Mouse (Mus musculus) cortical plate, adult 2 months (tissue): ENCODE results near the gene Vipr2. TPM values are rescaled to one million over a fixed set of nuclear protein-coding genes. Genes with fewer than 3 reads are reported as not detected.

ENCODE experiments used
- H3K27ac ChIP-seq: fragments of 200-500 bp; 2 replicates; pipeline ENCODE4 v1.5.1; 2012; ENCODE audit warnings: low read length, control low read depth, inconsistent platforms; ENCODE audit not compliant: insufficient read depth
- H3K4me1 ChIP-seq: fragments of 200-500 bp; 2 replicates; pipeline ENCODE4 v1.6.1; 2011; ENCODE audit warnings: low read length; ENCODE audit not compliant: control insufficient read depth, insufficient read depth
- H3K4me3 ChIP-seq: fragments of 200-500 bp; 2 replicates; pipeline ENCODE4 v1.5.1; 2011; ENCODE audit warnings: mild to moderate bottlenecking, low read length, control low read depth; ENCODE audit not compliant: insufficient read depth
- CTCF ChIP-seq: fragments of 200-500 bp; IDR thresholded peaks from 2 replicates; pipeline ENCODE4 v1.5.1; 2011; ENCODE audit warnings: mild to moderate bottlenecking, control low read depth, low read length; ENCODE audit not compliant: insufficient read depth; ENCODE audit errors: extremely low read depth
- POLR2A ChIP-seq: fragments of 200-500 bp; IDR thresholded peaks from 2 replicates; pipeline ENCODE4 v1.6.1; 2011; ENCODE audit warnings: mild to moderate bottlenecking, low read length, control low read depth; ENCODE audit not compliant: insufficient read depth; ENCODE audit errors: extremely low read depth
- polyA plus RNA-seq: library from polyadenylated mRNA; depleted of rRNA; stranded (reverse); fragments of >200 nt; gene quantifications from 2 replicates; pipeline ENCODE4 v1.2.3, GENCODE M21; 2012; rRNA removed

Gene Vipr2
- 0.36 and 0.52 TPM in 2 replicates for polyA plus RNA-seq

- H3K27ac ChIP-seq = no peak within 1 kb of the TSS
- peak within 1 kb of the TSS; percentile 37 for H3K4me3 ChIP-seq
- H3K4me1 ChIP-seq = no peaks in the 10 kb centered on the region
- TF ChIP-seq POLR2A (no peak), CTCF (no peak)
These were observed at the start of gene Vipr2 for GRCm38 (mm10) chr12:116077074-116077854. Gene Vipr2, plus strand, starts transcription at chr12:116077726.

DNA sequence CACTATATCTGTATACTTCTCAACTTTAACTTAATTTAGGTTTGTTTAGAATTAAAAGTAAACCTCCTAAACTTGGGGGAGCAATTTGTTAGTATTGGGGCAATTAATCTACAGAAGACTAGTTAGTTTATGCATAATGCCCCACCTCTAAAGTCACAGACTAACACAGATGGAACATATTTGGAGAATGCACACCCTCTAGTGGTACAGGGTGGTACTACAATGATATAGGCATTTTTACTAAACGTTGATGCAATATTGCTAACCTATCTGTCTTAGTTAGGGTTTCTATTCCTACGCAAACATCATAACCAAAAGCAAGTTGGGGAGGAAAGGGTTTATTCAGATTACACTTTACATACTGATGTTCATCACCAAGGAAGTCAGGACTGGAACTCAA is 49.4 kb upstream of the Vipr2 start:
- no peak for TF ChIP-seq CTCF
- TF ChIP-seq POLR2A = no peak
- H3K4me3 ChIP-seq = no peak overlapping the region
- H3K4me1 ChIP-seq = no peaks in the 10 kb centered on the region
- no peak overlapping the region for H3K27ac ChIP-seq

DNA sequence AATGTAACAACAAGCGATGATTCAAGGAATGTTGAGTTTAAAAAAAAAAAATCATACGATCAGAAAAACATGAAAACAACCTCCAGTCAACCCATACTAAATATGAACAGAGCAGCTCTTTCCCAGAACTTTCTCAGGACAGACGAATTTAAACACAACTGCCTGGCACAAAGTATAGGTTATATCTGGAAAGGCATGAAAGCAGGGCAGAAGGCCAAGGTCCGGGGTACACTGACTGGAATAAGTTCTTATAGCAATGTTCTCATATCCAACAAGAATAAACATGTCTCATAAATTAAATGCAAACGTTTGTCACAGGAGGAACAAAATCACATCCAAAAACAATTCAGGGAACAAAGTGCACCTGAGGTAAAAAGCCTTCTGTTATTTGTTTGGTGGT is 42.2 kb upstream of the Vipr2 start:
- TF ChIP-seq CTCF (no peak), POLR2A (no peak)
- Histone ChIP-seq H3K4me3 (no peak overlapping the region), H3K4me1 (no peaks in the 10 kb centered on the region), H3K27ac (no peak overlapping the region)

- H3K27ac ChIP-seq = no peak overlapping the region
- TF ChIP-seq POLR2A = no peak
- TF ChIP-seq CTCF = no peak
- H3K4me1 ChIP-seq = no peaks in the 10 kb centered on the region
- H3K4me3 ChIP-seq = no peak overlapping the region
These were observed 32.7 kb upstream of the Vipr2 start for GRCm38 (mm10) chr12:116044785-116045184.

DNA sequence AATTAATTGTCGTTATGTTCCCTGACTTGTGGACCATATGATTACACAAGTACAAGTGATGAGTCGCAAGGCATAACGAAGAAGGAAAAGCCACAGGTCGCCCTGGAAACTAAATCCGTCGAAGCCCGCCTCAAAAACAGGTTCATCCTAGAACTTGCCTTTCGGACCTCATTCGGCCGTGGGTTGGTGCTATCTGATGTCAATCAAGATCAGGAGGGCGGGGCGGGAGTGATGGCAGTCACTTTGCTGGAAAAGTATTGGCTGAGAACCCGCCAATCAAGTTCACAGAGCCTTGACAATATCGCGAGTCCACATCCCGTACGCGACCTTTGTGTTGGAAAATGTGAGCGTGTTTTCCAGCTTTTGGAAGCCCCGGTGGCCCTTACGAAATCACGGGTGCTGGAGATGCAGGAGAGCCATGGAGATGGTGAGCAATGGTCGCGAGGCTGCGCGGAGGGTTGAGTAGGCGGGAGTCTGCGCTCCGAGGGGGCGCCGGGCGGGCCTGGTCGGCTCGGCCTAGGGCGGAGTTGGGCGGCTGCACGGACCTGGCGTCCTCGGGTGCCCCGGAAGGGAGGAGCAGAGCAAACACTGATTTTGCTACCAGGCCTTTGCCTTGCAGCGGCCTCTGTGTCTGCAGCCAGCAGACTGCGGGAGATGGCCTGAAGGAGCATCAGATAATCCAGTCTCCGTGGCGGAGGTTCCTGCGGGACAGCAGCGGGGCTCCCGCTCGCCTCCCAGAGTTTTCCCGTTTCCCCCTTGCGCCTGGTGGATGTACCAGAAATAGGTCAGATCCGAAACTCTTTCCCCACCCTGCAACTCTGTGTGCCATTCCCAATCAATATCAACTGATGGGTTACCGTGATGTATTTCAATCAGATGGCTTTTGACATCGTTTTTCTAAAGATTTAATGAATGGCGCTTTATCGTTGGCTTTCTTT is 29.8 kb upstream of the Vipr2 start, which contains the start of gene Zfp386:
Gene Zfp386, plus strand, starts transcription at position 285 of the 938 bp plus-strand sequence.
- Histone ChIP-seq H3K27ac (peak within 1 kb of the TSS; percentile 85), H3K4me3 (peak within 1 kb of the TSS; percentile 69), H3K4me1 (no peaks in the 10 kb centered on the region; the same call in 1 of the 2 replicates)
- TF ChIP-seq POLR2A (peak; percentile 56; the same call in 1 of the 2 replicates), CTCF (no peak)

GRCm38 (mm10) chr12:116048766-116049165 is 28.8 kb upstream of the Vipr2 start:
- Histone ChIP-seq H3K4me1 (no peaks in the 10 kb centered on the region; the same call in 1 of the 2 replicates), H3K27ac (no peak overlapping the region), H3K4me3 (peak overlapping the region; percentile 69; the same call in 1 of the 2 replicates)
- no peak for TF ChIP-seq CTCF
- TF ChIP-seq POLR2A = no peak

DNA sequence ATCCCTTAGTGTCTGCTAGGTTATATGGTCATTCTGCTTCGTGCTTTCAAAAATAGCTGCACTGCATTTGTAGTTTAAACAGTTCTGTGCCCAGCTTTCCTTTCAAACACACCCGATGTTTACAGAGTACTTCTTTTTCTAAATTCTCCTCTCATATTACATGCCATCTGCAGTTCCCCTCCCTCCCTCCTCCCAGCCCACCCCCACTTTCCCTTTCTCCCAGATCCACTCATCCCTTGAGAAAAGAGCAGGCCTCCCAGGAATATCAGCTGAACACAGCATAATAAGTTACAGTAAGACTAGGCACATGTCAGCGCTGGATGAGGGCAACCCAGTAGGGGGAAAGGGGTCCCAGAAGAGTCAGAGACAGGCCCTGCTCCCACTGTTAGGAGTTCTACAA is 28.3 kb upstream of the Vipr2 start:
- no peak overlapping the region for H3K27ac ChIP-seq
- no peak overlapping the region for H3K4me3 ChIP-seq
- TF ChIP-seq CTCF (no peak), POLR2A (no peak)
- no peaks in the 10 kb centered on the region; the same call in 1 of the 2 replicates for H3K4me1 ChIP-seq

DNA sequence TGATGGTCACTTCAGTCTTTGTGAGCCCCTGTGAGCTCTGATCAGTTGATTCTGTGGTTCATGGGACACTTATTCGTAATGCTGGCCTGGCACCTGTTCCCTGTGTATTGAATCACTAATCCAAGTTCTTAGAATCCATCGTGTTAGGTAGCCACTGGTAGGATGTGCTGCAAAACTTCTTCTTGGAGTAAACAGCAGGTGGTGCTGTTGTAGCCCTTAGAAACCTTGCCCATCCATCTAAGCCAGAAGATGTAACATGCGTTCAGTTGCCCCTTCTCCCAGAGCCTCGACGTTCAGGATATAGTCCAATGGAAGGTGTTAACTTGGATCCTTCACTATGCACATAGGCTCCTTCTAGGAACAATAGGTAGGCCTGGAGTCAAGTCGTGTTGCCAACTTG is 27.8 kb upstream of the Vipr2 start:
- TF ChIP-seq POLR2A (no peak), CTCF (peak; percentile 43; the same call in 1 of the 2 replicates)
- no peak overlapping the region for H3K27ac ChIP-seq
- no peak overlapping the region for H3K4me3 ChIP-seq
- H3K4me1 ChIP-seq = no peaks in the 10 kb centered on the region; the same call in 1 of the 2 replicates

DNA sequence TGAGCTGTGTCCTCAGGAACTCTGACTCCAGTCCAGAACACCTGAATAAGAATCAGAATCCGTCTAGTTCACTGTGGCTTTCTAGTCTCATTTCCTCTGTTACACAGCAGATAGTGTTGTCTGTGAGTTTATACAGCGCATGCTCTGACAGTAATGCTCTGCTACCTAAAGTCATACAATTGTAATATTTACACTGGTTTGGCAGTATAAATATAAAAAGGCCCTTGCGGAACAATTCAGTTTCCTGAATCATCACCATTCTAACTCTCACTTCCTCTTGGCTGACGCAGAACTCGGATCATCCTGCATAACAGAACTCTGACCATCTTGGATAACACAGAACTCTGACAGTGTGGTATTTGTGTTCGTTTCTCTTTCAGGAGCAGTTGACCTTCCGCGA is 23.2 kb upstream of the Vipr2 start:
- H3K4me3 ChIP-seq = no peak overlapping the region
- TF ChIP-seq POLR2A (no peak), CTCF (no peak)
- H3K27ac ChIP-seq = no peak overlapping the region
- no peaks in the 10 kb centered on the region; the same call in 1 of the 2 replicates for H3K4me1 ChIP-seq

GRCm38 (mm10) chr12:116056112-116056511 is 21.4 kb upstream of the Vipr2 start:
- Histone ChIP-seq H3K4me1 (no peaks in the 10 kb centered on the region), H3K4me3 (no peak overlapping the region), H3K27ac (no peak overlapping the region)
- TF ChIP-seq CTCF = no peak
- TF ChIP-seq POLR2A = no peak
